Mouse (Mus musculus) heart, adult 18-20 months (tissue): Measurements from ENCODE around the gene Stk24. TPM values are rescaled to one million over a fixed set of nuclear protein-coding genes. Genes with fewer than 3 reads are reported as not detected.

Experiments used
- DNase-seq, 2 experiments: peaks; one replicate each; pipeline ENCODE4 v3.0.0; 2021 to 2022; ENCODE audit warnings: mixed read lengths in 1 of 2
- total RNA-seq, 2 experiments: library from RNA; stranded (reverse); gene quantifications; 2 replicates each; pipeline ENCODE4 v1.2.3; 2021

Stk24 gene
- total RNA-seq, 2 experiments from 2014 or later = 71.3 to 77.6 TPM

GRCm38 (mm10) chr14:121313283-121313682, 66.5 kb downstream of the Stk24 start:
- no peak for DNase-seq

- no peak for DNase-seq
Observed at GRCm38 (mm10) chr14:121311083-121311482, 68.7 kb downstream of the Stk24 start.

- DNase-seq = no peak
Observed at GRCm38 (mm10) chr14:121310325-121311080, 69.3 kb downstream of the Stk24 start.

GRCm38 (mm10) chr14:121309909-121310308, 69.9 kb downstream of the Stk24 start:
- no peak for DNase-seq

- DNase-seq = no peak
Observed at GRCm38 (mm10) chr14:121305316-121306064, 74.3 kb downstream of the Stk24 start.

- no peak for DNase-seq
Observed at GRCm38 (mm10) chr14:121304523-121304922, 75.3 kb downstream of the Stk24 start.

- DNase-seq = no peak
Observed at GRCm38 (mm10) chr14:121299093-121299492, 80.7 kb downstream of the Stk24 start.

- DNase-seq = no peak
Observed at GRCm38 (mm10) chr14:121298537-121298936, 81.3 kb downstream of the Stk24 start.

GRCm38 (mm10) chr14:121297103-121297502, 82.7 kb downstream of the Stk24 start:
- no peak for DNase-seq

GRCm38 (mm10) chr14:121294484-121294883, 85.3 kb downstream of the Stk24 start:
- no peak for DNase-seq

- DNase-seq = no peak
Observed at GRCm38 (mm10) chr14:121292391-121292790, 87.4 kb downstream of the Stk24 start.

GRCm38 (mm10) chr14:121291881-121292280, 87.9 kb downstream of the Stk24 start:
- no peak for DNase-seq

GRCm38 (mm10) chr14:121285379-121286120, 94.3 kb downstream of the Stk24 start:
- DNase-seq = no peak

GRCm38 (mm10) chr14:121281336-121281710, 98.5 kb downstream of the Stk24 start:
- no peak for DNase-seq

- peak; percentile 32 to 37 for DNase-seq
Observed at GRCm38 (mm10) chr14:121280601-121281335, 99.0 kb downstream of the Stk24 start.

GRCm38 (mm10) chr14:121279106-121279505, 100.7 kb downstream of the Stk24 start:
- peak; percentile 79 to 93 for DNase-seq

GRCm38 (mm10) chr14:121276016-121276415, 103.8 kb downstream of the Stk24 start:
- no peak for DNase-seq

- DNase-seq = no peak
Observed at GRCm38 (mm10) chr14:121274985-121275384, 104.8 kb downstream of the Stk24 start.

- DNase-seq = no peak
Observed at GRCm38 (mm10) chr14:121270490-121270889, 109.3 kb downstream of the Stk24 start.

GRCm38 (mm10) chr14:121267801-121268200, 112.0 kb downstream of the Stk24 start:
- DNase-seq = no peak

- peak in 1 of 2 experiments; percentile 50 for DNase-seq
Observed at GRCm38 (mm10) chr14:121264453-121264852, 115.4 kb downstream of the Stk24 start.

GRCm38 (mm10) chr14:121263912-121264311, 115.9 kb downstream of the Stk24 start:
- DNase-seq = peak in 1 of 2 experiments; percentile 36
